Mouse (Mus musculus) R1 (cell line): ENCODE data around the gene Enpp7.

Experiments
- DNase-seq: peaks from one replicate; pipeline ENCODE4 v3.0.0-alpha.2; 2018; ENCODE audit warnings: low read depth, low spot score

Gene Enpp7

GRCm38 (mm10) chr11:118997182-118997581, 9.2 kb downstream of the Enpp7 start:
- no peak for DNase-seq

- DNase-seq: peak; percentile 86
Observed at GRCm38 (mm10) chr11:118998540-118999265, 10.7 kb downstream of the Enpp7 start.

GRCm38 (mm10) chr11:118999361-118999804, 11.4 kb downstream of the Enpp7 start:
- peak; percentile 70 for DNase-seq

GRCm38 (mm10) chr11:119000877-119001276, 12.9 kb downstream of the Enpp7 start:
- DNase-seq: peak; percentile 69

GRCm38 (mm10) chr11:119001493-119002128, 13.6 kb downstream of the Enpp7 start:
- DNase-seq: no peak

- DNase-seq: no peak
Observed at GRCm38 (mm10) chr11:119005547-119006275, 17.7 kb downstream of the Enpp7 start.

- peak; percentile 50 for DNase-seq
Observed at GRCm38 (mm10) chr11:119006462-119006861, 18.5 kb downstream of the Enpp7 start.

GRCm38 (mm10) chr11:119007461-119008456, 19.8 kb downstream of the Enpp7 start:
- peak; percentile 90 for DNase-seq

GRCm38 (mm10) chr11:119014455-119014854, 26.5 kb downstream of the Enpp7 start:
- DNase-seq: no peak

- DNase-seq: no peak
Observed at GRCm38 (mm10) chr11:119017506-119017905, 29.5 kb downstream of the Enpp7 start.

- no peak for DNase-seq
Observed at GRCm38 (mm10) chr11:119021180-119021579, 33.2 kb downstream of the Enpp7 start.

GRCm38 (mm10) chr11:119022068-119022894, 34.3 kb downstream of the Enpp7 start:
- no peak for DNase-seq

- DNase-seq: peak; percentile 87
Observed at GRCm38 (mm10) chr11:119022895-119023615, 35.1 kb downstream of the Enpp7 start, which contains the start of gene Cbx2. Gene Cbx2, plus strand, starts transcription at chr11:119022962.

GRCm38 (mm10) chr11:119023616-119023980, 35.6 kb downstream of the Enpp7 start:
- no peak for DNase-seq

- DNase-seq: no peak
Observed at GRCm38 (mm10) chr11:119024260-119024659, 36.3 kb downstream of the Enpp7 start.

GRCm38 (mm10) chr11:119026203-119026602, 38.2 kb downstream of the Enpp7 start:
- DNase-seq: no peak

- peak; percentile 76 for DNase-seq
Observed at GRCm38 (mm10) chr11:119033874-119034558, 46.0 kb downstream of the Enpp7 start.

- DNase-seq: no peak
Observed at GRCm38 (mm10) chr11:119034635-119035034, 46.6 kb downstream of the Enpp7 start.

GRCm38 (mm10) chr11:119035094-119035685, 47.2 kb downstream of the Enpp7 start:
- DNase-seq: no peak
